Comparison of ENCODE assay signal across 8 mouse cellular contexts in genomic region chr9:20878041-20878709, GRCm38 (mm10). TPM values are rescaled to one million over a fixed set of nuclear protein-coding genes. Genes with fewer than 3 reads are reported as not detected.
DNase-seq lines count a peak whose midpoint lies in the region; ATAC-seq and TF ChIP-seq lines count a peak whose summit lies in the region.

No protein-coding gene starts in this region.

- H3K79me3 ChIP-seq in C2C12 (ENCODE audit: low read depth): no peaks in the 10 kb centered on the region

- no peaks in the 10 kb centered on the region for H3K79me2 ChIP-seq in C2C12 (ENCODE audit: control insufficient read depth, insufficient read depth)
- no peaks in the 10 kb centered on the region for H3K79me2 ChIP-seq in liver, adult 2 months (ENCODE audit: control insufficient read depth, insufficient read depth, low read length)
- H3K79me2 ChIP-seq in myocyte (ENCODE audit: control insufficient read depth, insufficient read depth): no peaks in the 10 kb centered on the region

- H3K36me3 ChIP-seq in C2C12 (ENCODE audit: control insufficient read depth, insufficient read depth) (no peaks in the 10 kb centered on the region), myocyte (ENCODE audit: control insufficient read depth, insufficient read depth) (no peaks in the 10 kb centered on the region)
- peaks cover 5% of the 10 kb centered on the region; the same call in 1 of the 2 replicates for H3K36me3 ChIP-seq in erythroblast, embryonic 14.5 days (ENCODE audit: control insufficient read depth)
- H3K36me3 ChIP-seq in heart, embryonic 11.5 days (ENCODE audit: control insufficient read depth, insufficient read depth, low read length): no peaks in the 10 kb centered on the region
- H3K36me3 ChIP-seq in kidney, embryonic 16.5 days (ENCODE audit: insufficient read depth, low read length): peaks cover 4% of the 10 kb centered on the region; the same call in 1 of the 2 replicates
- peaks cover 3% of the 10 kb centered on the region; the same call in 1 of the 2 replicates for H3K36me3 ChIP-seq in liver, adult 2 months (ENCODE audit: control insufficient read depth, insufficient read depth, low read length)
- no peaks in the 10 kb centered on the region; the same call in 1 of the 2 replicates for H3K36me3 ChIP-seq in splenic B cell, adult 2 months (ENCODE audit: control insufficient read depth, insufficient read depth, low read length, poor library complexity, severe bottlenecking)

- peak; percentile 92 for ATAC-seq in heart, embryonic 11.5 days (replicated peaks; ENCODE audit: insufficient number of reproducible peaks, low FRiP score, low TSS enrichment)
- ATAC-seq in kidney, embryonic 16.5 days (ENCODE audit: low FRiP score, low TSS enrichment): peak; percentile 98

- under 1% methylated on average over 69 of the region's 69 CpGs for WGBS in heart, embryonic 11.5 days (ENCODE audit: insufficient replicate concordance)
- WGBS in kidney, embryonic 16.5 days: under 1% methylated on average over 62 of the region's 69 CpGs
- under 1% methylated on average over 69 of the region's 69 CpGs for WGBS in liver, adult 2 months

- H3K27me3 ChIP-seq in C2C12 (ENCODE audit: control insufficient read depth, insufficient read depth, insufficient read length): no peaks in the 10 kb centered on the region
- H3K27me3 ChIP-seq in erythroblast, embryonic 14.5 days (ENCODE audit: control insufficient read depth): no peaks in the 10 kb centered on the region
- peaks cover 2% of the 10 kb centered on the region; the same call in 1 of the 2 replicates for H3K27me3 ChIP-seq in heart, embryonic 11.5 days (ENCODE audit: control insufficient read depth, insufficient read depth, low read length)
- 0 out of 2 replicates have a peak, but pooled peaks cover 3% of the 10 kb centered on the region for H3K27me3 ChIP-seq in kidney, embryonic 16.5 days (ENCODE audit: insufficient read depth, low read length)
- no peaks in the 10 kb centered on the region for H3K27me3 ChIP-seq in liver, adult 2 months (ENCODE audit: control insufficient read depth, insufficient read depth, low read length)
- no peaks in the 10 kb centered on the region for H3K27me3 ChIP-seq in myocyte (ENCODE audit: control insufficient read depth, insufficient read depth, insufficient read length)
- H3K27me3 ChIP-seq in splenic B cell, adult 2 months (ENCODE audit: control insufficient read depth, insufficient read depth, low read length, poor library complexity, severe bottlenecking): no peaks in the 10 kb centered on the region

- peak overlapping the region; percentile 73 for H3K4me2 ChIP-seq in heart, embryonic 11.5 days
- peak overlapping the region; percentile 70 for H3K4me2 ChIP-seq in kidney, embryonic 16.5 days (replicated peaks; ENCODE audit: low read depth, low read length)
- peak overlapping the region; percentile 100 for H3K4me2 ChIP-seq in myocyte (ENCODE audit: low read depth)

- H3K27ac ChIP-seq in heart, embryonic 11.5 days (ENCODE audit: low read depth, low read length): peak overlapping the region; percentile 83
- peak overlapping the region; percentile 95 for H3K27ac ChIP-seq in kidney, embryonic 16.5 days (ENCODE audit: low read length)
- peak overlapping the region; percentile 80 for H3K27ac ChIP-seq in liver, adult 2 months (replicated peaks; ENCODE audit: insufficient read depth, low read depth, low read length)

- peaks cover 37% of the 10 kb centered on the region for H3K4me1 ChIP-seq in erythroblast, embryonic 14.5 days (ENCODE audit: control insufficient read depth)
- H3K4me1 ChIP-seq in heart, embryonic 11.5 days (ENCODE audit: control insufficient read depth, insufficient read depth, low read length): peaks cover 6% of the 10 kb centered on the region
- H3K4me1 ChIP-seq in kidney, embryonic 16.5 days (ENCODE audit: insufficient read depth, low read length): 0 out of 2 replicates have a peak, but pooled peaks cover 4% of the 10 kb centered on the region
- peaks cover 4% of the 10 kb centered on the region; the same call in 1 of the 2 replicates for H3K4me1 ChIP-seq in liver, adult 2 months (ENCODE audit: control insufficient read depth, insufficient read depth, low read length)

- peak; percentile 100 for DNase-seq in brain, embryonic 14.5 days (ENCODE audit: low read depth)
- DNase-seq in liver, adult 2 months (ENCODE audit: extremely low read depth, low read depth, low spot score): peak; percentile 93
- DNase-seq in splenic B cell, adult 2 months (ENCODE audit: low read depth, low spot score): peak; percentile 100

- H3ac ChIP-seq in C2C12 (ENCODE audit: control insufficient read depth, insufficient read length, low read depth) (peak overlapping the region; percentile 22), myocyte (ENCODE audit: control insufficient read depth, insufficient read length) (peak overlapping the region; percentile 23)

- H3K4me3 ChIP-seq in C2C12 (ENCODE audit: insufficient read depth, poor library complexity, severe bottlenecking): peak overlapping the region; percentile 18
- H3K4me3 ChIP-seq in erythroblast, embryonic 14.5 days (replicated peaks): peak overlapping the region; percentile 68
- peak overlapping the region; percentile 38 for H3K4me3 ChIP-seq in heart, embryonic 11.5 days (ENCODE audit: low read depth, low read length)
- H3K4me3 ChIP-seq in kidney, embryonic 16.5 days (ENCODE audit: low read length): peak overlapping the region; percentile 54
- H3K4me3 ChIP-seq in liver, adult 2 months (ENCODE audit: insufficient read depth, low read depth, low read length): peak overlapping the region; percentile 59
- peak overlapping the region; percentile 25 for H3K4me3 ChIP-seq in myocyte

- TF ChIP-seq CTCF in C2C12 (IDR thresholded peaks at IDR 0.05; ENCODE audit: control insufficient read depth, insufficient read depth, insufficient read length): peak; percentile 91
- peak; percentile 74 for TF ChIP-seq CTCF in brain, embryonic 14.5 days (IDR thresholded peaks at IDR 0.05; ENCODE audit: borderline replicate concordance, extremely low read depth, insufficient read depth, insufficient read length)
- peak; percentile 87 for TF ChIP-seq CTCF in liver, adult 2 months (IDR thresholded peaks at IDR 0.05; ENCODE audit: low read depth, low read length)

- H3K9me3 ChIP-seq in erythroblast, embryonic 14.5 days (ENCODE audit: control insufficient read depth, low read length): no peaks in the 10 kb centered on the region
- no peaks in the 10 kb centered on the region for H3K9me3 ChIP-seq in heart, embryonic 11.5 days (replicated peaks; ENCODE audit: control insufficient read depth, low read length)
- H3K9me3 ChIP-seq in kidney, embryonic 16.5 days (ENCODE audit: low read length): no peaks in the 10 kb centered on the region

- H3K9ac ChIP-seq in heart, embryonic 11.5 days (ENCODE audit: low read depth, low read length): peak overlapping the region; percentile 76
- peak overlapping the region; percentile 83 for H3K9ac ChIP-seq in kidney, embryonic 16.5 days (replicated peaks; ENCODE audit: low read length)
- H3K9ac ChIP-seq in liver, adult 2 months (ENCODE audit: low read depth, low read length): peak overlapping the region; percentile 79

- TF ChIP-seq POLR2A in brain, embryonic 14.5 days (IDR thresholded peaks at IDR 0.05; ENCODE audit: borderline replicate concordance, extremely low read depth, insufficient read depth, insufficient read length, poor library complexity, severe bottlenecking): peak; percentile 88
- peak; percentile 76 for TF ChIP-seq POLR2A in liver, adult 2 months (IDR thresholded peaks at IDR 0.05; ENCODE audit: extremely low read depth, insufficient read depth, low read length)
- TF ChIP-seq POLR2A in myocyte (IDR thresholded peaks at IDR 0.05; ENCODE audit: insufficient read length, low read depth): peak; percentile 89

RNA-seq across cellular contexts. Expression of gene Angptl6, which starts 1.4 kb away (rescaled TPM):
- polyA plus RNA-seq in C2C12 (2012; fragmentation: generic; extraction: Trizol): 0.92 TPM
- polyA plus RNA-seq in brain, embryonic 14.5 days (2012; rRNA removed): 11.7 and 13.9 TPM in 2 replicates
- polyA plus RNA-seq in erythroblast, embryonic 14.5 days (2012): 0.06 and 0.19 TPM in 2 replicates
- polyA plus RNA-seq in heart, embryonic 11.5 days (2014; fragmentation: Nextera tagmentation; extraction: Ambion mirVana): 2.1 and 2.9 TPM in 2 replicates
- polyA plus RNA-seq in kidney, embryonic 16.5 days (2015; fragmentation: Nextera tagmentation; extraction: Ambion mirVana): 2.9 and 3.6 TPM in 2 replicates
- 17.6 and 27.9 TPM in 2 replicates for total RNA-seq in liver, adult 2 months (2014; rRNA removed)
- 44.1 and 47.4 TPM in 2 replicates for polyA plus RNA-seq in liver, adult 2 months (2012; rRNA removed)
- polyA plus RNA-seq in myocyte (2012; fragmentation: generic; extraction: Trizol): 12.6 TPM

RNA-seq across cellular contexts. Expression of gene A230050P20Rik, which starts 9.7 kb away (rescaled TPM):
- 11.8 TPM for polyA plus RNA-seq in C2C12 (2012; fragmentation: generic; extraction: Trizol)
- polyA plus RNA-seq in brain, embryonic 14.5 days (2012; rRNA removed): 6.6 and 8.7 TPM in 2 replicates
- polyA plus RNA-seq in erythroblast, embryonic 14.5 days (2012): 0.29 and 0.57 TPM in 2 replicates
- 2.1 TPM in 2 replicates for polyA plus RNA-seq in heart, embryonic 11.5 days (2014; fragmentation: Nextera tagmentation; extraction: Ambion mirVana)
- 18.8 and 20.1 TPM in 2 replicates for polyA plus RNA-seq in kidney, embryonic 16.5 days (2015; fragmentation: Nextera tagmentation; extraction: Ambion mirVana)
- 14.8 and 17.1 TPM in 2 replicates for total RNA-seq in liver, adult 2 months (2014; rRNA removed)
- 112 and 186 TPM in 2 replicates for polyA plus RNA-seq in liver, adult 2 months (2012; rRNA removed)
- polyA plus RNA-seq in myocyte (2012; fragmentation: generic; extraction: Trizol): 4.6 TPM

RNA-seq across cellular contexts. Expression of gene Ppan, which starts 9.8 kb away (rescaled TPM):
- polyA plus RNA-seq in C2C12 (2012; fragmentation: generic; extraction: Trizol): 88.3 TPM
- polyA plus RNA-seq in brain, embryonic 14.5 days (2012; rRNA removed): 73.8 and 96.8 TPM in 2 replicates
- polyA plus RNA-seq in erythroblast, embryonic 14.5 days (2012): 14.9 and 16.4 TPM in 2 replicates
- 43.6 and 46.2 TPM in 2 replicates for polyA plus RNA-seq in heart, embryonic 11.5 days (2014; fragmentation: Nextera tagmentation; extraction: Ambion mirVana)
- 94.3 and 95.3 TPM in 2 replicates for polyA plus RNA-seq in kidney, embryonic 16.5 days (2015; fragmentation: Nextera tagmentation; extraction: Ambion mirVana)
- 6.5 and 12.5 TPM in 2 replicates for total RNA-seq in liver, adult 2 months (2014; rRNA removed)
- polyA plus RNA-seq in liver, adult 2 months (2012; rRNA removed): 32.6 and 69.6 TPM in 2 replicates
- 44.3 TPM for polyA plus RNA-seq in myocyte (2012; fragmentation: generic; extraction: Trizol)

RNA-seq across cellular contexts. Expression of gene Eif3g, which starts 20.2 kb away (rescaled TPM):
- polyA plus RNA-seq in C2C12 (2012; fragmentation: generic; extraction: Trizol): 247 TPM
- polyA plus RNA-seq in brain, embryonic 14.5 days (2012; rRNA removed): 144 and 152 TPM in 2 replicates
- polyA plus RNA-seq in erythroblast, embryonic 14.5 days (2012): 46.8 and 55.3 TPM in 2 replicates
- polyA plus RNA-seq in heart, embryonic 11.5 days (2014; fragmentation: Nextera tagmentation; extraction: Ambion mirVana): 276 and 286 TPM in 2 replicates
- 299 and 319 TPM in 2 replicates for polyA plus RNA-seq in kidney, embryonic 16.5 days (2015; fragmentation: Nextera tagmentation; extraction: Ambion mirVana)
- 51.7 and 60.4 TPM in 2 replicates for total RNA-seq in liver, adult 2 months (2014; rRNA removed)
- polyA plus RNA-seq in liver, adult 2 months (2012; rRNA removed): 91.8 and 98.3 TPM in 2 replicates
- polyA plus RNA-seq in myocyte (2012; fragmentation: generic; extraction: Trizol): 202 TPM

RNA-seq across cellular contexts. Expression of gene Rdh8, which starts 59.9 kb away (rescaled TPM):
- polyA plus RNA-seq in C2C12 (2012; fragmentation: generic; extraction: Trizol) (not detected), myocyte (2012; fragmentation: generic; extraction: Trizol) (not detected)
- polyA plus RNA-seq in brain, embryonic 14.5 days (2012; rRNA removed): not detected in 2 replicates
- not detected in 2 replicates for polyA plus RNA-seq in erythroblast, embryonic 14.5 days (2012)
- polyA plus RNA-seq in heart, embryonic 11.5 days (2014; fragmentation: Nextera tagmentation; extraction: Ambion mirVana): not detected in 2 replicates
- not detected in 2 replicates for polyA plus RNA-seq in kidney, embryonic 16.5 days (2015; fragmentation: Nextera tagmentation; extraction: Ambion mirVana)
- not detected in 2 replicates for total RNA-seq in liver, adult 2 months (2014; rRNA removed)
- not detected in 2 replicates for polyA plus RNA-seq in liver, adult 2 months (2012; rRNA removed)

Comparison
In these comparisons a context has a peak if more than half of its experiments do, and no peak if none do; other contexts are left out.
1. Peak in every context shown above with its lines: DNase-seq, ATAC-seq, H3K4me3 ChIP-seq and H3K27ac ChIP-seq.
2. H3K4me3 ChIP-seq: peak in every context shown above with its lines; median percentile 68 in erythroblast, embryonic 14.5 days; 59 in liver, adult 2 months; 54 in kidney, embryonic 16.5 days; 38 in heart, embryonic 11.5 days; 25 in myocyte; 18 in C2C12.